Mouse (Mus musculus) liver (tissue): ENCODE data around the gene Slc9a2.

Source experiments
- DNase-seq: peaks from one replicate; pipeline ENCODE4 v3.0.0-alpha.2; 2020; ENCODE audit warnings: mixed read lengths

The Slc9a2 gene

DNA sequence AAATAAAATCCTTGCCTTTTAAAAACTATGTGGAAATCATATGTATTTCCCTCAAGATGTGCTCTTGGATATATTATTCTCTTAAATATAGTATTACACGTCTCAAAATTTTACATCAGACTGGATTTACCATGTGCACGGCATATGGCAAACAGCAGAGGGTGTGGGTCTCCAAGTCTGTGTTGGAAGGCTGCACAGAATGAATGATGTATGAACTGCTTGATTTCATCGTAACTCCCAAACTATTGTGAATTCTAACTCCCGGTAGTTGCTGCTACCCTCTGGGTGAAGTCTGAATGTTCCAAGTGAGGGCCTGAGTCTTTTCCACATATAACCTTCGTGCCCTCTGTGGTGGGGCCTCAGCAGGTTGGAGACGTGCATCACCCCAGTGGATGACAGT lies 108.6 kb downstream of the Slc9a2 start:
- DNase-seq = no peak

DNA sequence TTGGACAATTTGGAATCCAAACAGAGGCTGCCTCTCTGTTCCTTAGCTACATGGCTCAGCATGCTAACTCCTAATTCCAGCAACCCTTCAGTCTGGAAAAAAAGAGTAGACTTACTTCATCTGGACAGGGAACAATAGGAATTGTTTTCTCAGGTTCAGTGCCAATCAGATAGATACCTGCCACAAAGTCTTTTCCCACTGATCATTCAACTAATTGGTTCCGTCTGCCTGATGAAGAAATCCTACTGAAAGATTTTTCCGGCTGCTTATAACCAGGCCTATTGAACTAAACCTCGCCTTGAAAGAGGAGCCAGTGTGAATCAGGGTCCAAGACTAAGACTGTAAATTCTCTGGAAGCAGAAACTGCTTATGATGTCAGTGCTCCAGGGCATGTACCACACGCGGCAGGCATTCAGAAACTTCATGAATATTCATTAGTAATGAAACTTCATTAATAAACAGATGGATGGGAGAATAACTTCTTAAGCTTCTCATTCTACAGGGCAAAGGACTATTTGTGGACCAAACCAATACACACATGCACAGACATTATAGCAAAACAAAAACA lies 109.4 kb downstream of the Slc9a2 start:
- DNase-seq = no peak

DNA sequence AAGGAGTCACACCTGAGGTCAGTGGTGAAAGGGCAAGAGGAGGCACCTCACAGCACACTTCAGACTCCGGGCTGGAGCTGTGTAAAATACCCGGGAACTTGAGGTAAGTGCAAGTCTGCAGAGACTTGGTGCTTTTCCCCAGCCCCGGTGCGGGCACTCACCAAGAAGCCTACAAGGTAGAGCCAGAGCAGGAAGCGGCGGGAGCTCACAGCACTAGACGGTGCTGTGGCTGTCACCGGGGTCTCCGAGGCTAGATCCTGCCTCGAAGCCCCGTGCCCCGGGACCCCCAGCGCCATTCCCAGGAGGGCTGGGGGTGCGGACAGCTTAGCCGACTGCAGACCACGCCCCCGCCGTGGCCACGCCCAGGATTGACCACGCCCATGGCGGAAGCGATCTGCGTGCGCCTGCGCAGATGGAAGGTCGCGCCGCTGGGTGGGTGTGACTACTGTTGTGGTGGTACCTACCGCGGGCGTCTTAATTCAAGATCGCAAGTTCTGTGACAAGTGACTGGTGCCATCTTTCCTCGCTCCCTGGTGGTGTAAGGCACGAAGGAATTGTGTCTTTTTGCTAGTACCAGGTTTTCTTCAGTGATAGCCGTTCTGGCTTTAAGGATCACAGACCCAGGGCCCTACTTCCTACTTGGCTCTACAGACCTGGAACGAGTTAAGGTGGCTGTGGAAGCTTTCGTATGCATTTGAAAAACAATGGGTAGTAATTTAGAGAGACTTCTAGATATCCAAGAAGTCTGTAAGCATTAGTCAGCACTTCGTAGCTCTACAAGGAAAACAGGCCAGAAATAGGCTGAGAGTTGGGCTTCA lies 110.2 kb downstream of the Slc9a2 start, which contains the start of gene Mfsd9:
Gene Mfsd9, minus strand, starts transcription at position 364 of the 818 bp plus-strand sequence.
- DNase-seq = peak; percentile 95

DNA sequence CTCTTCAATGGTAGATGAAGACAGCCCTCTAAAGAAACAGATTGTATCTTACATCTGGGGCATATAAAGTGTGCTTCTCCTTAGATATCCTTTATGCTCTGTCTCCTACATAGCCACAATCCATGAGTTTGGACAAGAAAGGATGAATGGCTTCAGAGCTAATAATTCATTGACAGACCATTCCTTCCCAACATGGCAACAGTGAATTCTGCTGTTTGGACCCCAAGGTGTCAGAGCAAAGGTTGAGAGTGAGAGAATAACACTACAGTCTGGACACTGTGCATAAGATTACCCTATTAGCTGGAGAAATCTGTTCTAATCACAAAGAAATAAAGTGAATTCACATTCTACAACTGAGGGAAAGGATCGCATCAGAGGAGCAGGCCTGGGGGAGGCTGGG lies 115.1 kb downstream of the Slc9a2 start:
- no peak for DNase-seq

DNA sequence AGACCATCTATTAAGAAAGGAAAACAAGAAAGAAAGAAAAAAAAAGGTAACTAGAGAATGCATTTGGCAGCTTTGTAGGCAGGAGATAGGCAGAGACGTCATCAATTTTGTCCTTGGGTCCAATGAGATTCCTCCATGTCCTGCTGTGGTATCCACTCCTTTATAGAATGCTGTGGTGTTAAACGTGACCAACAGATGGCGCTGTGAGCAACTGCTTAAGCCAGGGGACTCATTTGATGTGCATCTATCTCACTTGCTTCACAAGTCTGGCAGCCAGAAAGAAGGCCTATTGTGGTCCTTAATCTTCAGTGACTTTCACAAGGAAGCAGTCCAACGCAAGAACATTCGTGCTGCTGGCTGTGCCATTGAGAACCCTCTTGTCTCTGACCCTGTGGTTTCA lies 117.0 kb downstream of the Slc9a2 start:
- DNase-seq = peak; percentile 63

- no peak for DNase-seq
Measured at GRCm38 (mm10) chr1:40799121-40799520, 118.7 kb downstream of the Slc9a2 start.

DNA sequence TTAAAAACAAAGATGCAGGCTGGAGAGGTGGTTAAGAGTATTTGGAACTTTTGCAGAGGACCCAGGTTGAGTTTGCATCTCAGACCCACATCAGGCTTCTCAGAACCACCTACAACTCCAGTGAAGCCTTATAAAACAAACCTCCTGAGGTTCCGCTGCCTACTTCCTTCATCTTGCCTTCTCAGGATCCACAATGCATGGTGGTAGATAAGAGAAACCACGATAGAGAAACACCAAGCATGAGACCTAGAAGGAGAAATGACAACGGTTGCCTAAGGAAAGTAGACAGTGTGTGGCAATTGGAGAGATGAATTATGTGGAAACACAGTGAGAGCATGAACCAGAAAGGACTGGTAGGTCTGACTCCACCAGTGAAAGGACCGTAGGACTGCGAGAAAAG lies 120.5 kb downstream of the Slc9a2 start:
- DNase-seq = no peak

GRCm38 (mm10) chr1:40802759-40803158 lies 122.4 kb downstream of the Slc9a2 start:
- peak; percentile 34 for DNase-seq

DNA sequence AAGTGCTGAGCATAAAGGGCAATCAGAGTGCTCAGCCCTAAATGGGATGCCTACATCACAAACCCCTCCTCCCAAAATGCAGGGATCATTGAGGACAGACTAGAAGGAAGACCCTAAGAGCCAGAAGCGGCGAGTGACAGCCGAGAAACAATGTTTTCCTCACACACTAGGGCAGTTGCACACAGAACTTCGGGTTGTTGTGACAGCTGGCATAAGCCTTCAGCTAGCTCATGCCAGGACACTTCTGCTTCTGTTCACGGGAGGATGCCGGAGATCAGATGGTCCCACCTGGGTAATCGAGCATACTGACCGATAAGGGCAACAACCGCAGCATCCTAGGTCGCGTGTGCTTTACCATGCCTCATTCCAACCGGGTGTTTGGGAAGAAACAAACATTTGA lies 123.7 kb downstream of the Slc9a2 start:
- no peak for DNase-seq

DNA sequence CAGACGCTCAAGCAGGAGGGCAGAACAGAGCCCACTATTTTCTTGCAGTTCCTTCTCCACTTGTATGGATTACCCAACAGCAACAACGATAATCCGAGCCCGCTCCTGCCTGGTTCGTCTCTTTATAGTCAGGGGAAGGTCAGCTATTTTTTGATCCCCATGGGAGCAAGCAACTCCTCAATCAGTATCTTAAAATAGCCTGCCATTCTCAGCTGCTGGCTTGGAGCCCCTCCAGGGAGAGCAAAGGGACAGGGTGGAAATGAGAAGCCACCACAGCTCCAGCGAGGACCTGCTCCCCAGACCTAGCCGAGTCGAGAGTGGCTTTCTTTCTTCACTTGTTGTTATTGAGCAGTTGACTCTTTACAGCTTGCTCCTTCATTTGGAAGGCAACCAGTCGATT lies 125.0 kb downstream of the Slc9a2 start, which contains the start of gene Tmem182:
Gene Tmem182, plus strand, starts transcription at position 251 of the 400 bp plus-strand sequence.
- no peak for DNase-seq

- DNase-seq = no peak
Measured at GRCm38 (mm10) chr1:40805891-40806290, 125.5 kb downstream of the Slc9a2 start.

DNA sequence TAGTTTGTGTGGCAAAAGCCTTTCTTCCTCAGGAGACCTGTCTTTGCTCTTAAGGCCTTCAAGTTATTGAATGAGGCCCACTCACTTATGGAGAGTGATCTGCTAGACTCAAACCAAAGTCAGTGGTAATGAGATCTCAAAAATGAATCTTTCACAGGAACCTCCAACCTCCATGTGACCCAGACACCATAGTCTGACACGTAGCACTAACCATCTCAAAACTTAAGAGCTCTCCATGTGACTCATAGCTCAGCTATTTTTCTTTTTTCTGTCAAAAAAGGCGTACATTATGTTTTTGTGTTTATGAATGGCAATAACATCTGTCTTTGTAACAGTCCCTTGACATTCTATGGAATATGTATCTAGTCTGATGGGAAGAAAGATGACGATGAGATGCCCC lies 128.3 kb downstream of the Slc9a2 start:
- no peak for DNase-seq

GRCm38 (mm10) chr1:40815071-40815845 lies 134.9 kb downstream of the Slc9a2 start:
- no peak for DNase-seq
